Mouse (Mus musculus) embryonic fibroblast, embryonic 13.5 days (primary cell): ENCODE measurements around the gene Hist1h4n. TPM values are rescaled to one million over a fixed set of nuclear protein-coding genes. Genes with fewer than 3 reads are reported as not detected.
"Not testable (repeated sequence)": the region's sequence is repeated elsewhere in the genome, so short reads cannot be mapped to it uniquely, and the experiment has no call there.

ENCODE experiments used
- H3K27ac ChIP-seq: 2 replicates; pipeline ENCODE4 v1.5.1; 2012; ENCODE audit warnings: low read length, control low read depth, inconsistent platforms; ENCODE audit not compliant: insufficient read depth
- H3K4me1 ChIP-seq: 2 replicates; pipeline ENCODE4 v1.6.1; 2011; ENCODE audit warnings: low read length; ENCODE audit not compliant: control insufficient read depth, insufficient read depth
- H3K4me3 ChIP-seq: 2 replicates; pipeline ENCODE4 v1.5.1; 2011; ENCODE audit warnings: mild to moderate bottlenecking, control low read depth, low read length; ENCODE audit not compliant: insufficient read depth
- CTCF ChIP-seq: IDR thresholded peaks from 2 replicates; pipeline ENCODE4 v1.5.1; 2011; ENCODE audit warnings: mild to moderate bottlenecking, control low read depth, low read length, moderate library complexity, borderline replicate concordance; ENCODE audit not compliant: insufficient read depth
- POLR2A ChIP-seq: IDR thresholded peaks from 2 replicates; pipeline ENCODE4 v1.6.1; 2011; ENCODE audit warnings: low read depth, mild to moderate bottlenecking, control low read depth, low read length, moderate library complexity
- polyA plus RNA-seq: library from polyadenylated mRNA; stranded (reverse); fragments of >200 nt; gene quantifications from 2 replicates; pipeline ENCODE4 v1.2.4, GENCODE M21; 2011; ENCODE audit warnings: low read depth; ENCODE audit not compliant: missing spikeins, insufficient read length

Hist1h4n gene
- polyA plus RNA-seq, 1 experiment = 28.6 TPM

- Histone ChIP-seq H3K27ac (no peak overlapping the region), H3K4me1 (no peaks in the 10 kb centered on the region), H3K4me3 (no peak overlapping the region)
- TF ChIP-seq POLR2A (0 out of 2 replicates have a peak, but pooled peaks have one; percentile 10), CTCF (no peak)
Measured at GRCm38 (mm10) chr13:21830344-21830743, 1.7 kb downstream of the Hist1h4n start.

- H3K4me3 ChIP-seq = no peak overlapping the region
- TF ChIP-seq CTCF (no peak), POLR2A (no peak)
- H3K27ac ChIP-seq = no peak overlapping the region
- no peaks in the 10 kb centered on the region for H3K4me1 ChIP-seq
Measured at GRCm38 (mm10) chr13:21828511-21828910, 3.5 kb downstream of the Hist1h4n start.

GRCm38 (mm10) chr13:21820082-21820890 is 11.7 kb downstream of the Hist1h4n start:
- H3K4me1 ChIP-seq, H3K4me3 ChIP-seq, H3K27ac ChIP-seq: not testable (repeated sequence)

- peak overlapping the region; percentile 5; the same call in 1 of the 2 replicates for H3K27ac ChIP-seq
- not testable (repeated sequence) for H3K4me3 ChIP-seq, H3K4me1 ChIP-seq
- TF ChIP-seq POLR2A = peak; percentile 49
Measured at GRCm38 (mm10) chr13:21812092-21812491, 19.9 kb downstream of the Hist1h4n start.

GRCm38 (mm10) chr13:21811539-21811938 is 20.5 kb downstream of the Hist1h4n start, which contains the start of gene Hist1h4m:
TSS of gene Hist1h4m (plus strand) at chr13:21811746.
- H3K4me3 ChIP-seq = not testable (repeated sequence)
- peak within 1 kb of the TSS; percentile 5; the same call in 1 of the 2 replicates for H3K27ac ChIP-seq

GRCm38 (mm10) chr13:21811074-21811473 is 20.9 kb downstream of the Hist1h4n start:
- H3K4me3 ChIP-seq, H3K4me1 ChIP-seq, H3K27ac ChIP-seq: not testable (repeated sequence)

More at GRCm38 (mm10) chr13:21811539-21811938, 20.5 kb downstream of the Hist1h4n start, which contains the start of gene Hist1h4m:
- H3K4me1 ChIP-seq = not testable (repeated sequence)

- H3K4me3 ChIP-seq, H3K27ac ChIP-seq, H3K4me1 ChIP-seq: not testable (repeated sequence)
Measured at GRCm38 (mm10) chr13:21810073-21810472, 21.9 kb downstream of the Hist1h4n start, which contains the start of the genes Hist1h2bq and Hist1h2ao. TSS of gene Hist1h2bq (minus strand) at chr13:21810197. TSS of gene Hist1h2ao (plus strand) at chr13:21810465.

GRCm38 (mm10) chr13:21803058-21803457 is 28.9 kb downstream of the Hist1h4n start:
- H3K4me3 ChIP-seq, H3K4me1 ChIP-seq, H3K27ac ChIP-seq: not testable (repeated sequence)

- H3K27ac ChIP-seq = not testable (repeated sequence)
Measured at GRCm38 (mm10) chr13:21797163-21797562, 34.8 kb downstream of the Hist1h4n start.

GRCm38 (mm10) chr13:21795584-21795983 is 36.4 kb downstream of the Hist1h4n start:
- TF ChIP-seq CTCF (no peak), POLR2A (no peak)
- Histone ChIP-seq H3K27ac (no peak overlapping the region), H3K4me3 (no peak overlapping the region), H3K4me1 (no peaks in the 10 kb centered on the region)

More at GRCm38 (mm10) chr13:21797163-21797562, 34.8 kb downstream of the Hist1h4n start:
- H3K4me1 ChIP-seq, H3K4me3 ChIP-seq: not testable (repeated sequence)

GRCm38 (mm10) chr13:21790601-21791283 is 41.3 kb downstream of the Hist1h4n start:
- Histone ChIP-seq H3K27ac (no peak overlapping the region), H3K4me3 (no peak overlapping the region)

More at GRCm38 (mm10) chr13:21790601-21791283, 41.3 kb downstream of the Hist1h4n start:
- no peaks in the 10 kb centered on the region for H3K4me1 ChIP-seq
- TF ChIP-seq CTCF (no peak), POLR2A (no peak)
